Mouse (Mus musculus) thymus, adult 2 months (tissue): ENCODE data around the gene Mfsd4a.

Experiments
- CTCF ChIP-seq: fragments of 200-500 bp; IDR thresholded peaks from 2 replicates; pipeline ENCODE4 v1.5.1; 2012; ENCODE audit warnings: mild to moderate bottlenecking, control low read depth, low read length, moderate library complexity, borderline replicate concordance; ENCODE audit not compliant: control insufficient read depth, poor library complexity, insufficient read depth; ENCODE audit errors: extremely low read depth
- POLR2A ChIP-seq: fragments of 200-500 bp; IDR thresholded peaks from 2 replicates; pipeline ENCODE4 v1.6.1; 2012; ENCODE audit warnings: mild to moderate bottlenecking, low read length, control low read depth, moderate library complexity; ENCODE audit not compliant: control insufficient read depth, poor library complexity, insufficient read depth; ENCODE audit errors: extremely low read depth

DNA sequence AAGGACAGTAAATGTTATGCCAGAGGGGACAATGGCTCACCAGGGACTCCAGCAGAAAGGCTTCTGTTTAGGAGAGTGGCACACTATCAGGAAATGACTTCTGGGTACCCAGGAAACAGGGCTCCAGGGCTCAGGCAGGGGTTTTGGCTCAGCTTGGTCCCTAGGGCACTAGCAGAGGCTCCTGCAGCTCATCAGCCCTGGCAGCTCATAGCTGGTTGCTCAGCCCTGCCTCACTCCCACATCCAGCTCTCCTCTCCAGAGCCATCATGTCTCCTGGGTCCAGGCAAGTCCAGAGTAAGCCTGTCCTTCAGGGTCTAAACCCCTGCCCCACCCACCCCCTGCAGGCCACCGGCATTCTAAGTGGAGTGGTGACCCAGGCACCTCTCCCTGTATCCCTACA is 43.5 kb upstream of the Mfsd4a start:
- TF ChIP-seq CTCF (no peak), POLR2A (no peak)
